In genomic region chr17:87103060-87103459, GRCm38 (mm10) we compare ENCODE assay signal across 17 mouse cellular contexts. TPM values are rescaled to one million over a fixed set of nuclear protein-coding genes. Genes with fewer than 3 reads are reported as not detected.
A peak's percentile ranks its signal among the peaks of the same experiment; 100 is the strongest.
DNase-seq lines count a peak whose midpoint lies in the region; ATAC-seq and TF ChIP-seq lines count a peak whose summit lies in the region.
"Had no signal": no experiment of that assay in that cellular context is flagged by ENCODE, and none has a peak within 500 bp of the region (broad histone marks: within the 10 kb centered on the region; RNA-seq: fewer than 3 reads in every experiment).

No protein-coding gene starts in this region.

- H3K9ac ChIP-seq in heart, embryonic 13.5 days: no peak overlapping the region
- H3K9ac ChIP-seq in liver, postnatal 0 days (replicated peaks): no peak overlapping the region
- no peak overlapping the region for H3K9ac ChIP-seq in liver, embryonic 11.5 days (ENCODE audit: low read depth, low read length)
- H3K9ac ChIP-seq: forebrain, embryonic 13.5 days; hindbrain, embryonic 15.5 days had no signal

- H3K36me3 ChIP-seq in heart, embryonic 13.5 days: no peaks in the 10 kb centered on the region
- no peaks in the 10 kb centered on the region for H3K36me3 ChIP-seq in liver, postnatal 0 days (replicated peaks; ENCODE audit: insufficient read depth, low read length)
- H3K36me3 ChIP-seq in liver, embryonic 11.5 days (ENCODE audit: control insufficient read depth, insufficient read depth, low read length): no peaks in the 10 kb centered on the region
- H3K36me3 ChIP-seq: hindbrain, embryonic 15.5 days had no signal

- H3K27ac ChIP-seq in heart, embryonic 13.5 days (replicated peaks): no peak overlapping the region
- H3K27ac ChIP-seq in liver, postnatal 0 days (ENCODE audit: low read depth): no peak overlapping the region
- no peak overlapping the region for H3K27ac ChIP-seq in liver, embryonic 11.5 days (ENCODE audit: low read depth, low read length)
- H3K27ac ChIP-seq: forebrain, embryonic 13.5 days; hindbrain, embryonic 15.5 days had no signal

- H3K27me3 ChIP-seq in heart, embryonic 13.5 days (replicated peaks): no peaks in the 10 kb centered on the region
- H3K27me3 ChIP-seq in liver, postnatal 0 days (ENCODE audit: insufficient read depth, low read length): no peaks in the 10 kb centered on the region
- no peaks in the 10 kb centered on the region for H3K27me3 ChIP-seq in liver, embryonic 11.5 days (replicated peaks; ENCODE audit: control insufficient read depth, insufficient read depth, low read length)
- H3K27me3 ChIP-seq: forebrain, embryonic 13.5 days had no signal

- WGBS in heart, embryonic 13.5 days: 68% methylated on average over 5 of the region's 5 CpGs
- WGBS in liver, postnatal 0 days (ENCODE audit: insufficient replicate concordance): 52% methylated on average over 5 of the region's 5 CpGs
- WGBS in liver, embryonic 11.5 days: 78% methylated on average over 5 of the region's 5 CpGs

- no peak for TF ChIP-seq EP300 in liver, postnatal 0 days (IDR thresholded peaks at IDR 0.05; ENCODE audit: low read depth)

- no peak for TF ChIP-seq CTCF in liver, postnatal 0 days (IDR thresholded peaks at IDR 0.05; ENCODE audit: low read depth)

- DNase-seq in heart, postnatal 25 days (ENCODE audit: low spot score): no peak
- DNase-seq in liver, postnatal 0 days: no peak
- no peak for DNase-seq in liver, embryonic 11.5 days (ENCODE audit: low spot score)
- DNase-seq in ES-CJ7 (ENCODE audit: low read depth, low spot score): peak; percentile 49
- no peak for DNase-seq in thymus, postnatal 4 days
- no peak for DNase-seq in thymus, postnatal 0 days (ENCODE audit: low spot score)
- DNase-seq: B cell, adult 2 months; cerebellum, adult 11 months; cerebellum, postnatal 14 days; layer of hippocampus, postnatal 36 days; retina, postnatal 1 day; right cerebral cortex, postnatal 4 days had no signal

- H3K4me3 ChIP-seq in heart, embryonic 13.5 days: no peak overlapping the region
- H3K4me3 ChIP-seq in liver, postnatal 0 days (ENCODE audit: low read depth, low read length): no peak overlapping the region
- no peak overlapping the region for H3K4me3 ChIP-seq in liver, embryonic 11.5 days (ENCODE audit: low read depth, low read length)
- H3K4me3 ChIP-seq: forebrain, embryonic 13.5 days; hindbrain, embryonic 15.5 days had no signal

- ATAC-seq in heart, embryonic 13.5 days (ENCODE audit: extremely low read depth, insufficient number of reproducible peaks, low FRiP score, low TSS enrichment): no peak
- ATAC-seq in liver, postnatal 0 days: no peak
- ATAC-seq in liver, embryonic 11.5 days (replicated peaks; ENCODE audit: low FRiP score): no peak
- peak; percentile 14 for ATAC-seq in granulocyte monocyte progenitor cell, adult 5-6 weeks (replicated peaks; ENCODE audit: poor library complexity, severe bottlenecking)
- ATAC-seq: forebrain, embryonic 13.5 days had no signal

- H3K9me3 ChIP-seq in heart, embryonic 13.5 days: no peaks in the 10 kb centered on the region
- H3K9me3 ChIP-seq in liver, postnatal 0 days (ENCODE audit: low read length): no peaks in the 10 kb centered on the region
- H3K9me3 ChIP-seq in liver, embryonic 11.5 days (ENCODE audit: control insufficient read depth, low read length): no peaks in the 10 kb centered on the region
- H3K9me3 ChIP-seq: forebrain, embryonic 13.5 days; hindbrain, embryonic 15.5 days had no signal

- peaks cover 18% of the 10 kb centered on the region for H3K4me1 ChIP-seq in heart, embryonic 13.5 days
- peaks cover 25% of the 10 kb centered on the region for H3K4me1 ChIP-seq in liver, postnatal 0 days (ENCODE audit: insufficient read depth)
- no peaks in the 10 kb centered on the region for H3K4me1 ChIP-seq in liver, embryonic 11.5 days (replicated peaks; ENCODE audit: control insufficient read depth, insufficient read depth, low read length)

- H3K4me2 ChIP-seq in heart, embryonic 13.5 days: peak overlapping the region; percentile 30
- peak overlapping the region; percentile 30; the same call in 1 of the 2 replicates for H3K4me2 ChIP-seq in liver, postnatal 0 days (ENCODE audit: low read depth, low read length)
- no peak overlapping the region for H3K4me2 ChIP-seq in liver, embryonic 11.5 days
- H3K4me2 ChIP-seq: forebrain, embryonic 13.5 days; hindbrain, embryonic 15.5 days; midbrain, embryonic 11.5 days had no signal

- intact Hi-C loops in heart, postnatal 25 days (cut with DNase I): loop anchor here (5.0 kb wide), 1 partner anchor 46 kb away; no protein-coding TSS in a partner anchor

RNA-seq across cellular contexts. Expression of gene Socs5, which starts 4.4 kb away (rescaled TPM):
- polyA plus RNA-seq in heart, embryonic 13.5 days (2015; fragmentation: Nextera tagmentation; extraction: Ambion mirVana): 9.2 TPM in 2 replicates
- total RNA-seq in heart, postnatal 25 days (2021): 10 to 100 TPM; 27.6 to 34.0 TPM
- polyA plus RNA-seq in liver, postnatal 0 days (2015; fragmentation: Nextera tagmentation; extraction: Ambion mirVana): 1.4 and 1.7 TPM in 2 replicates
- polyA plus RNA-seq in liver, embryonic 11.5 days (2014; fragmentation: Nextera tagmentation; extraction: Ambion mirVana): 7.1 and 7.9 TPM in 2 replicates
- 6.0 and 6.3 TPM in 2 replicates for total RNA-seq in granulocyte monocyte progenitor cell, adult 5-6 weeks (2014; fragmentation: Nextera tagmentation)
- 3.0 and 3.3 TPM in 2 replicates for total RNA-seq in granulocyte monocyte progenitor cell, adult 5-6 weeks (2017)
- polyA plus RNA-seq in thymus, postnatal 0 days (2015; fragmentation: Nextera tagmentation; extraction: Ambion mirVana): 3.5 and 3.6 TPM in 2 replicates
